Mouse (Mus musculus): ENCODE measurements at regions not wholly inside any gene's neighbourhood (a gene's known extent, or its start where the extent isn't known, plus 50 kb on each side); places are given as distances from the start of the nearest gene placed in this dataset.
A peak's percentile ranks its signal among the peaks of the same experiment; 100 is the strongest.
"Not testable (repeated sequence)": the region's sequence is repeated elsewhere in the genome, so short reads cannot be mapped to it uniquely, and the experiment has no call there.

- DNase-seq (ENCODE audit: extremely low spot score in 1 of 2, low spot score in 1 of 2), result no peak
These were observed 66.6 kb downstream of the 1700129C05Rik start for GRCm38 (mm10) chr14:59075845-59076745.

- DNase-seq (ENCODE audit: extremely low spot score in 1 of 2, low spot score in 1 of 2), result no peak
These were observed 70.2 kb downstream of the 1700129C05Rik start for GRCm38 (mm10) chr14:59072323-59073039.

GRCm38 (mm10) chr14:59070056-59070455 is 72.6 kb downstream of the 1700129C05Rik start:
- DNase-seq (ENCODE audit: extremely low spot score in 1 of 2, low spot score in 1 of 2), result no peak

GRCm38 (mm10) chr14:59066456-59067220 is 76.1 kb downstream of the 1700129C05Rik start:
- DNase-seq (ENCODE audit: extremely low spot score in 1 of 2, low spot score in 1 of 2), result peak in 1 of 2 experiments; percentile 5

GRCm38 (mm10) chr14:59063221-59063620 is 79.5 kb downstream of the 1700129C05Rik start:
- DNase-seq (ENCODE audit: extremely low spot score in 1 of 2, low spot score in 1 of 2), result no peak

GRCm38 (mm10) chr14:59056832-59057231 is 85.9 kb downstream of the 1700129C05Rik start:
- DNase-seq (ENCODE audit: extremely low spot score in 1 of 2, low spot score in 1 of 2), result no peak

GRCm38 (mm10) chr14:59055283-59055682 is 87.4 kb downstream of the 1700129C05Rik start:
- DNase-seq (ENCODE audit: extremely low spot score in 1 of 2, low spot score in 1 of 2), result no peak

- DNase-seq (ENCODE audit: extremely low spot score in 1 of 2, low spot score in 1 of 2), result no peak
These were observed 90.3 kb downstream of the 1700129C05Rik start for GRCm38 (mm10) chr14:59052421-59052820.

GRCm38 (mm10) chr14:59051478-59051879 is 91.2 kb downstream of the 1700129C05Rik start:
- no peak for DNase-seq (ENCODE audit: extremely low spot score in 1 of 2, low spot score in 1 of 2)

GRCm38 (mm10) chr14:59045687-59046086 is 97.0 kb downstream of the 1700129C05Rik start:
- no peak for DNase-seq (ENCODE audit: extremely low spot score in 1 of 2, low spot score in 1 of 2)

GRCm38 (mm10) chr14:59045235-59045634 is 97.5 kb downstream of the 1700129C05Rik start:
- no peak for DNase-seq (ENCODE audit: extremely low spot score in 1 of 2, low spot score in 1 of 2)

- no peak for DNase-seq (ENCODE audit: extremely low spot score in 1 of 2, low spot score in 1 of 2)
These were observed 100.5 kb downstream of the 1700129C05Rik start for GRCm38 (mm10) chr14:59042152-59042551.

GRCm38 (mm10) chr14:59025757-59026156 is 116.9 kb downstream of the 1700129C05Rik start:
- DNase-seq (ENCODE audit: extremely low spot score in 1 of 2, low spot score in 1 of 2), result not testable (repeated sequence)

- no peak for DNase-seq (ENCODE audit: extremely low spot score in 1 of 2, low spot score in 1 of 2)
These were observed 133.2 kb downstream of the 1700129C05Rik start for GRCm38 (mm10) chr14:59009534-59009933.

- no peak for DNase-seq (ENCODE audit: extremely low spot score in 1 of 2, low spot score in 1 of 2)
These were observed 143.5 kb downstream of the 1700129C05Rik start for GRCm38 (mm10) chr14:58999106-58999778.

- DNase-seq (ENCODE audit: extremely low spot score in 1 of 2, low spot score in 1 of 2), result no peak
These were observed 147.7 kb downstream of the 1700129C05Rik start for GRCm38 (mm10) chr14:58994994-58995393.

GRCm38 (mm10) chr14:58989644-58990217 is 153.0 kb downstream of the 1700129C05Rik start:
- DNase-seq (ENCODE audit: extremely low spot score in 1 of 2, low spot score in 1 of 2), result no peak

GRCm38 (mm10) chr14:58987688-58988087 is 155.0 kb downstream of the 1700129C05Rik start:
- no peak for DNase-seq (ENCODE audit: extremely low spot score in 1 of 2, low spot score in 1 of 2)

- DNase-seq (ENCODE audit: extremely low spot score in 1 of 2, low spot score in 1 of 2), result no peak
These were observed 156.9 kb downstream of the 1700129C05Rik start for GRCm38 (mm10) chr14:58985838-58986237.

- DNase-seq (ENCODE audit: extremely low spot score in 1 of 2, low spot score in 1 of 2), result no peak
These were observed 165.9 kb downstream of the 1700129C05Rik start for GRCm38 (mm10) chr14:58976791-58977190.
